Mouse (Mus musculus): ENCODE data around the gene Chd5.

Chd5 gene

DNA sequence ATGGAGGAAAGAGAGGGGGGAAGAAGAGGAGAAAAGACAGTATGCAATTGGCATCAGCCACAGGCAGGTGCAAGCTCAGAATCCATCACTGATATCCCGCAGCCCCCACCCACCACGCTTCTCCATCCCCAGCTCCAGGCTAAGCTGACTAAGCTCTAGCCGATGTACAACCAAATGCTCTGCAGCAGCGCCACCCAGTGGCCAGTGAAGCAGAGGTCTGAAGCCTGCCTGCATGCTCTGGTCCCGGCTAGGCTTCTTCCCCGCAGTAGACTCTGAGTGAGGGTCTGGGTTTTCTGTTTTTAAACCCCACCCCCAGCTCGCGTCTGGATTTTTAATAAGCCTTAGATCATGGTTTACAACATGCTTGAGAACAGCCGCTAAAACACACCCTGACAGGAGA, 96.4 kb downstream of the Chd5 start:
- DNase-seq (ENCODE audit: low spot score in 2 of 2): peak; percentile 78 to 82

DNA sequence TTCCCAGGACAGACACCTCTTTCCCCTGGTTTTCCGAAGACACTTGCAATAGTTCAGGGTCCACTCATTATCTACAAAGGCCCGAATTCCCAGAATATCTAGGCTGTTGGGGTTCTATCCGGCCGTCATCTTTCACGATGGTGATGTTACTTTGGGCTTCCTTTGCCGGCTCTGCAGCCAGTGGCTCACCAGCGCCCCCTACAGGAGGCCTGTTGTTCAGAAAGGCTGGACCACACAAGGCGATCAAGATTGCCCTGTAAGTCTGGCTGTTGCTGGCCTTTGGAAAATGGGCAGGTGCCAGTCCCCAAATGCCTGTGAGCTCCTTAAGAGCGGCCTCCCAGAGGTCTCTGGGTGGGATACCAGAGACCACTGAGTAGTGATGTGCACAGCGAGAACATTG, 96.8 kb downstream of the Chd5 start:
- DNase-seq (ENCODE audit: low spot score in 2 of 2): peak; percentile 45 to 59
